20 mouse cellular contexts compared by ENCODE assay signal in genomic region chr14:110013229-110013628, GRCm38 (mm10).
DNase-seq lines count a peak whose midpoint lies in the region; TF ChIP-seq lines count a peak whose summit lies in the region.
"Had no signal": no experiment of that assay in that cellular context is flagged by ENCODE, and none has a peak within 500 bp of the region (broad histone marks: within the 10 kb centered on the region; RNA-seq: fewer than 3 reads in every experiment).

No protein-coding gene starts in this region.

- no peak overlapping the region for H3ac ChIP-seq in C2C12 (ENCODE audit: control insufficient read depth, insufficient read length, low read depth)

- DNase-seq in Muller cell, postnatal 12 days (ENCODE audit: inconsistent ontology term) = peak; percentile 89
- DNase-seq in layer of hippocampus, postnatal 36 days = no peak
- no peak for DNase-seq in lung, postnatal 25 days (ENCODE audit: low spot score)
- DNase-seq: adrenal gland, adult 8-10 months; adrenal gland, postnatal 14 days; adrenal gland, postnatal 36 days; cerebellum, adult 11-12 months; cerebellum, adult 2 months; cerebellum, adult 9-10 months; cerebellum, postnatal 10 days; cerebellum, postnatal 25 days had no signal

- H3K79me3 ChIP-seq in C2C12 (ENCODE audit: low read depth) = no peaks in the 10 kb centered on the region

- no peak for TF ChIP-seq CTCF in C2C12 (IDR thresholded peaks at IDR 0.05; ENCODE audit: control insufficient read depth, insufficient read depth, insufficient read length)
- no peak for TF ChIP-seq CTCF in embryonic fibroblast, embryonic 13.5 days (IDR thresholded peaks at IDR 0.05; ENCODE audit: borderline replicate concordance, insufficient read depth, low read length)

- peak overlapping the region; percentile 71; the same call in 1 of the 2 replicates for H3K27ac ChIP-seq in embryonic fibroblast, embryonic 13.5 days (ENCODE audit: insufficient read depth, low read length)
- H3K27ac ChIP-seq: embryonic facial prominence, embryonic 10.5 days; embryonic facial prominence, embryonic 12.5 days; forebrain, embryonic 10.5 days; forebrain, embryonic 12.5 days had no signal

- no peaks in the 10 kb centered on the region for H3K27me3 ChIP-seq in C2C12 (ENCODE audit: control insufficient read depth, insufficient read depth, insufficient read length)
- H3K27me3 ChIP-seq: CH12.LX; embryonic facial prominence, embryonic 12.5 days; forebrain, embryonic 12.5 days had no signal

- no peaks in the 10 kb centered on the region for H3K36me3 ChIP-seq in C2C12 (ENCODE audit: control insufficient read depth, insufficient read depth)
- H3K36me3 ChIP-seq: embryonic facial prominence, embryonic 10.5 days; embryonic facial prominence, embryonic 12.5 days; forebrain, embryonic 10.5 days; forebrain, embryonic 12.5 days; G1E had no signal

- H3K4me3 ChIP-seq in C2C12 (ENCODE audit: insufficient read depth, poor library complexity, severe bottlenecking) = no peak overlapping the region
- H3K4me3 ChIP-seq in embryonic fibroblast, embryonic 13.5 days (ENCODE audit: insufficient read depth, low read length) = no peak overlapping the region
- H3K4me3 ChIP-seq: embryonic facial prominence, embryonic 10.5 days; embryonic facial prominence, embryonic 12.5 days; erythroblast, embryonic 14.5 days; forebrain, embryonic 10.5 days; forebrain, embryonic 12.5 days had no signal

- H3K4me1 ChIP-seq in embryonic fibroblast, embryonic 13.5 days (ENCODE audit: control insufficient read depth, insufficient read depth, low read length) = peaks cover 2% of the 10 kb centered on the region; the same call in 1 of the 2 replicates
- H3K4me1 ChIP-seq: embryonic facial prominence, embryonic 10.5 days; embryonic facial prominence, embryonic 12.5 days; forebrain, embryonic 10.5 days; forebrain, embryonic 12.5 days had no signal

- H3K79me2 ChIP-seq in C2C12 (ENCODE audit: control insufficient read depth, insufficient read depth) = no peaks in the 10 kb centered on the region

- TF ChIP-seq POLR2A in embryonic fibroblast, embryonic 13.5 days (IDR thresholded peaks at IDR 0.05; ENCODE audit: low read depth, low read length) = no peak

TF ChIP-seq in C2C12, 6 proteins besides CTCF, POLR2A, EP300 and RAD21:
- TF ChIP-seq MYOD1 (IDR thresholded peaks at IDR 0.05; ENCODE audit: control insufficient read depth, insufficient read length, low read depth) = no peak
- no peak for TF ChIP-seq MYOG (IDR thresholded peaks at IDR 0.05; ENCODE audit: control insufficient read depth, extremely low read depth, insufficient read length)
- TF ChIP-seq USF1 (IDR thresholded peaks at IDR 0.05; ENCODE audit: low read depth) = no peak
- TF ChIP-seq FOSL1 (IDR thresholded peaks at IDR 0.05; ENCODE audit: insufficient read depth, low read length, poor library complexity, severe bottlenecking) = peak; percentile 70
- TF ChIP-seq CEBPB (IDR thresholded peaks at IDR 0.05; ENCODE audit: low read depth) = peak; percentile 34
- no peak for TF ChIP-seq MAX (IDR thresholded peaks at IDR 0.05)
TF ChIP-seq in C2C12: peak in this region for 2.
